Mouse (Mus musculus): ENCODE measurements around the gene Cfdp1. TPM values are rescaled to one million over a fixed set of nuclear protein-coding genes. Genes with fewer than 3 reads are reported as not detected.

Cfdp1 gene
- polyA plus RNA-seq (2012; rRNA removed), result 58.5 and 65.5 TPM in 2 replicates

- peak; percentile 91 for DNase-seq (ENCODE audit: low spot score)
These were observed at the start of gene Cfdp1 for GRCm38 (mm10) chr8:111853861-111854501. Gene Cfdp1 (minus strand): TSS chr8:111854291.

- DNase-seq (ENCODE audit: low spot score), result no peak
These were observed 48.0 kb upstream of the Cfdp1 start for GRCm38 (mm10) chr8:111902080-111902479.

- DNase-seq (ENCODE audit: low spot score), result no peak
These were observed 44.5 kb upstream of the Cfdp1 start for GRCm38 (mm10) chr8:111898586-111898985.

GRCm38 (mm10) chr8:111894955-111895354, 40.9 kb upstream of the Cfdp1 start:
- DNase-seq (ENCODE audit: low spot score), result no peak

- no peak for DNase-seq (ENCODE audit: low spot score)
These were observed 38.5 kb upstream of the Cfdp1 start for GRCm38 (mm10) chr8:111892615-111893014.

GRCm38 (mm10) chr8:111891983-111892382, 37.9 kb upstream of the Cfdp1 start:
- no peak for DNase-seq (ENCODE audit: low spot score)

- no peak for DNase-seq (ENCODE audit: low spot score)
These were observed 36.8 kb upstream of the Cfdp1 start for GRCm38 (mm10) chr8:111890911-111891303.

- no peak for DNase-seq (ENCODE audit: low spot score)
These were observed 36.1 kb upstream of the Cfdp1 start for GRCm38 (mm10) chr8:111889931-111890910.

- no peak for DNase-seq (ENCODE audit: low spot score)
These were observed 34.1 kb upstream of the Cfdp1 start for GRCm38 (mm10) chr8:111888091-111888650.

GRCm38 (mm10) chr8:111887479-111887878, 33.4 kb upstream of the Cfdp1 start:
- no peak for DNase-seq (ENCODE audit: low spot score)

- no peak for DNase-seq (ENCODE audit: low spot score)
These were observed 29.5 kb upstream of the Cfdp1 start for GRCm38 (mm10) chr8:111883615-111884014.

GRCm38 (mm10) chr8:111881591-111881990, 27.5 kb upstream of the Cfdp1 start:
- DNase-seq (ENCODE audit: low spot score), result no peak

GRCm38 (mm10) chr8:111877711-111878110, 23.6 kb upstream of the Cfdp1 start:
- no peak for DNase-seq (ENCODE audit: low spot score)

GRCm38 (mm10) chr8:111876355-111876948, 22.4 kb upstream of the Cfdp1 start, which contains the start of gene Tmem170:
Gene Tmem170 (minus strand): TSS chr8:111876750.
- DNase-seq (ENCODE audit: low spot score), result peak; percentile 97

- no peak for DNase-seq (ENCODE audit: low spot score)
These were observed 21.7 kb upstream of the Cfdp1 start for GRCm38 (mm10) chr8:111875758-111876157.

GRCm38 (mm10) chr8:111871278-111871677, 17.2 kb upstream of the Cfdp1 start:
- DNase-seq (ENCODE audit: low spot score), result no peak

- no peak for DNase-seq (ENCODE audit: low spot score)
These were observed 16.3 kb upstream of the Cfdp1 start for GRCm38 (mm10) chr8:111870379-111870778.

- no peak for DNase-seq (ENCODE audit: low spot score)
These were observed 14.6 kb upstream of the Cfdp1 start for GRCm38 (mm10) chr8:111868664-111869063.

- no peak for DNase-seq (ENCODE audit: low spot score)
These were observed 11.8 kb upstream of the Cfdp1 start for GRCm38 (mm10) chr8:111865857-111866256.

- DNase-seq (ENCODE audit: low spot score), result no peak
These were observed 11.2 kb upstream of the Cfdp1 start for GRCm38 (mm10) chr8:111865130-111865852.

- DNase-seq (ENCODE audit: low spot score), result no peak
These were observed 10.6 kb upstream of the Cfdp1 start for GRCm38 (mm10) chr8:111864648-111865047.

Data from urinary bladder, adult 2 months (tissue).